Mouse (Mus musculus) 3134 (cell line): ENCODE data around the gene Rxfp1.
"Not testable (repeated sequence)": the region's sequence is repeated elsewhere in the genome, so short reads cannot be mapped to it uniquely, and the experiment has no call there.

Experiments used
- DNase-seq: peaks from one replicate; pipeline ENCODE4 v3.0.0-alpha.2; 2011; ENCODE audit warnings: low spot score; ENCODE audit not compliant: insufficient read length; ENCODE audit errors: extremely low read depth

Rxfp1 gene

DNA sequence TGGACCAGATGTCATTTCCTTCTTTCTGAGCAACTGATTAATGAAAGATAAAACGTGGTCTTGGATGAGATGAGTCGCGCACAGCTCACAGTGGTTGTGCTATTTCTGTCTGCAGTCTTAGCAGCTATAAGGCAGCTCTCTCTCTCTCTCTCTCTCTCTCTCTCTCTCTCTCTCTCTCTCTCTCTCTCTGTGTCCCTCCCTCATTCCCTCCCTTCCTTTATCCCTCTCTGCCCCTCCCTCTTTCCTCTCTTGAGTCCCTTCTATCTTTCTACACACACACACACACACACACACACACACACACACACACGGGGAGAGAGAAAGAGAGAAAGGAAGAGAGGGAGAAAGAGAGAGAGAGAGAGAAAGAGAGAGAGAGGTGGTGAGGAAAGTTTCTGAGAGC lies at the start of gene Rxfp1:
Gene Rxfp1 (minus strand): TSS at position 101 of the 400 bp plus-strand sequence.
- no peak for DNase-seq

DNA sequence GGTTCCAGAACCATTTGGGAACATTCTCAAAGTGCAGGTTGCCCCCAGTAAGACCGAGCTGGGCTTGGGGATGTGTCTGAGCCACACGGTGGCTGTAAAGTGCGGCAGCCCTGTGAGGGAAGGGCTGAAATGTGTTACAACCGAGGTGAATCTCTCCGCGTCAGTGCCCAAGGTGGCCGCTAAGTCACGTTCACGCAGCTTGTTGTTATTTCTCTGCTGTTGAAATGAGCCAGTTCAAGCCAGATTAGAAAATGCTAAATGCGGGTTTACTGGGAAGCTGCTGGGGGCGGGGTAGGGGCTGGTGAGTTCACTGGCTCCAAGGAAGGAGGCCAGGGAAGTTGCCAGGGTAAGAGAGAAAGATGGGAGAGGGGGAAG lies 46.7 kb upstream of the Rxfp1 start:
- DNase-seq, result no peak

DNA sequence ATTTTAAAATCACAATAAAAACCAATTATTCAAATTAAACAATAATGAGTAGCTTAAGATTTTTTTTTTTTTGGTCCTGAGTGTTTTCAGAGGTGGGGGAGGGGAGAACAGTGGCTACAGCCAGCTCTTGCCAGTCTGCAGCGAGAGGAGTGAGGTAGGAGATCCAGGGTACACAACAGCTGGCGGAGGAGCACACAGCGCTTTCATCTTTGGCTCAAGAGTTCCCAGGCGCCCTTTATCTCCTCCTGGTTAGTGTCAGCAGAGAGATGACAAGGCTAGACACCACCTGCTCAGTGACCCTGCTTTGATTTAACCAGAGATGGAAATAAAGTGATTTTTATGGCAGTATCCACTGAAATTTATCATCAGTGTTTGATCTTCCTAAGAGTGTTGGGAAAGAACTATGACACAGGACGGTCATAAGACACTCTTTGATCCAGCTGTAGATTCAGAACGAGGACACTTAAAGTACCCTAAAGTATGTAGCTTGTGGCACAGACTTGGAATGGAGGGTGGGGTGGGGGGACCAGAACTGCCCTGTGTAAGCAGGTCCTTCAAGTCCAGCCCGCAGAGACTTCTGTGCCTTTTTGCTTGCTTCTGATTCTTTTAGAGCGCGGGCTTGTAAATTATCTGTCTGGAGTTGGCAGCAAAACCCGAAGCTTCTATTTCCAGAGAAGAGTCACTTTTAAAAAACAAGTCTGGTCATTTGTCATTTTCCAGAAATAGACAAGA lies 46.1 kb upstream of the Rxfp1 start:
- no peak for DNase-seq

DNA sequence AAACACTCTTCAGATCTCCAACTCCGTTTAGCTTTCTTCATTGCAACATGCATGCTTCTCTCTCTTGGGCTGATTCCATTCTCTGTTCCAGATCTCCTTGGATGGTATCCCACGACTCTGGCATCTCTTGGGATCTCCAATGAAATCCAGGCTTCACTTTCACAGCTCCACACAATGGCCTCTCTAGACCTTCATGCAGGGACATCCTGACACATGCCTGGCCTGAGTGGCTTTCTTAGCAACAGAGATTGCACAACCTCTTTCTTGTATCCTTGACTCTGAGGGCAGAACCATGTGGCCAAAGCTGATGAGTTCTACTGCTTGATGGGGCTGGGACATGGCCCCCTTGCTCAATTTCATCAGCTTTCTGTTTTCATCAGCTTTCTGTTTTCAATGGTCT lies 35.0 kb upstream of the Rxfp1 start:
- DNase-seq, result no peak

DNA sequence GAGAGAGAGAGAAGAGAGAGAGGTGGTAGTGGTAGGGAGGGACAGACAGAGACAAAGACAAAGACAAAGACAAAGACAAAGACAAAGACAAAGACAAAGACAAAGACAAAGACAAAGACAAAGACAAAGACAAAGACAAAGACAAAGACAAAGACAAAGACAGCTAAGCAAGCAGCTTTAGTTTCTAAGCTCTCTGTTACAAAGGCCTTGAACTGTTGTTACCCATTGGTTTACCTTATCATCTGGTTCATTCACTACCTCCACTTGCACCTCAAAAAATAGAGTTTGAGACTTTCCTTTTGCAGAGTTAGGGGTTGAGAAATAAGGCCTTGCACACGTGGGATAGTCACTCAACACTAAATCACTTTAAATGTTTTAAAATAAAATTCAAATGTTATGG lies 16.1 kb upstream of the Rxfp1 start:
- no peak for DNase-seq

DNA sequence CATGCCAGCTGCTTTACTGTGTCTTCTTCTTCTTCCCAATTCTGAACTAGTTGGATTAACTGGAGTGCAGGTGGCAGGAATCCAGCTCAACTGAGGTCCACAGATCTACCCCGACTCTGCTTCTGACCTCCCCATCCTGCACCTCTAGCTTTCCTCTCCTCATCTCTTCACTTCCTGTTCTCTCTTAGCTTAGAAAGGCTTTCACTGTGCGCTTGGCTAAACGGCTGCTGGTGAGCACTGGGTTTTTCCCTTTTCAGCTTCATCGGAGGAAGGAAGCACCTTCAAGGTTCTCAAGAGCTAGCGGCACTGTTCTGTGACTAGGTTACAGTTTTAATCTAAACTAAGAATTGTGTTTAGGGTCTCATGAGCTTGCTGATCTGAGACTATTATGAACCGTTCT lies 8.9 kb upstream of the Rxfp1 start:
- DNase-seq, result no peak

DNA sequence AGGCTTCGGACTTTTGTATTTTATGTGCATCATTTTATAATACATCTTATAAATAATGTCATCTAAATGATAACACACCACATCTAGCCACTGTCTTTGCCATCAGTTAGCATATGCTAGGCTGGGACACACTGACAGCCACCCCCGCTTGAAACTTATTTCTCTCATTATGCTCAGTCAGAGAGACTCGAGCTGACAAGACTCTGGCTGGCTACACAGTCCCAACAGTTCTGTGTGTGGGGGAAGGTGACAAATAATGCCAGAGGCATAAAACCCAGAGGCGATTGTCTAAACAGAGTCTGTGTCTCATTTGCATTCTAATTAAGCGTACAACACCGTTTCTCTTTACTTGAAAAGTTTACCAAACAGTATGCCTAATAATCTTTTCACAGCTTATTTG lies 7.4 kb upstream of the Rxfp1 start:
- DNase-seq, result no peak

DNA sequence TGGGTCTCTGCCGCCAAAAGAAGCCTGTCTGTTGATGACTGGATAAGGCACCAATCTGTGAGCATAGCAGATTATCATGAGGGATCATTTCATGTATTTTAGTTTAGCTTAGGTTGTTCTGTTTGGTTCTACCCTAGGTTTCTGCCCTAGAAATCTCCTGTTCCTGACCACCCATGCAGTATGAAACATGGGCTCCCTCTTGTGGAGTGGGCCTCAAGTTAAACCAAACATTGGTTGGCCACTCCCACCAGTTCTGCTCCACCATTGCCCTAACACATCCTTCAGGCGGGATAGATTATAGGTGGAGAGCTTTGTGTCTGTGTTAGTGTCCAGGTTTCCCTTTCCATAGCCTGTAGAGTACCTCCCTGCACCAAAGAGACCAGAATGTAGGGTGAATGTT lies 6.7 kb upstream of the Rxfp1 start:
- DNase-seq, result no peak

DNA sequence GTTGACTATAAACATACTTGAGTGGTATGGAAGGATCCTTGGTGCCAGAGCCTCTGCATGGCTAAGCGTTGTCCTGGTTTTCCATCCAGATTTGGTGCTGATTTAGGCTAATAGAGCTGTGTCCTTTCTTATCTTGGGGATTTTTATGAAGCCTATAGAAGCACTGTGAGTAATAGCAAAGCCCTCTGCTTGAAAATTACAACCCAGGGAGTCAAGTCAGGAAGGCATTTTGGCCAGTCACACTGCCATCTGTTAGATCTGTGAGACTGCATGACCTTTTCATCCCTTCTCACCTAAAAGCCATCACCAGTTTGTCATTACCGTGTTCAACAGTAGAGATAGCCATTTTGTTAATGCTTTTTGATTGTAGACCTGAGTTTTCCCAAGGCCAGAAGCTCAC lies 2.7 kb upstream of the Rxfp1 start:
- DNase-seq, result no peak

DNA sequence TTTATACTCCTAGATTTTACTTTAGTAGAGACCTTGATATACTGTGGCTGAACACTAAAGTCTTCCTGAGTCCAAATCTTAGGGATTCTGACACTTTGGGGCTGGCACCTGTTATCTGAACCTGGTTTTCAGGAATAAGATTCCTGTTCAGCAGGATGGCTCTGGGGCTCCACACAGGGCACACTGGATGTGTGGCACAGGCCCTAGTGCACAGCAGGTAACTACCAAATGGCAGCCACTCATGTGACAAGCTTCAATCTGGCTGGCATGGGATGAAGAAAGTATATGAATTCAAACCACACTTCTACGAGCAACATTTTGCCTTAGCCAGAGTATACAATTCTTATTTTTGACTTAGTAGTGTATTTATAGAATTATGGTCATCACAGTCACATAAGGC lies 771 bp upstream of the Rxfp1 start:
- DNase-seq, result no peak

DNA sequence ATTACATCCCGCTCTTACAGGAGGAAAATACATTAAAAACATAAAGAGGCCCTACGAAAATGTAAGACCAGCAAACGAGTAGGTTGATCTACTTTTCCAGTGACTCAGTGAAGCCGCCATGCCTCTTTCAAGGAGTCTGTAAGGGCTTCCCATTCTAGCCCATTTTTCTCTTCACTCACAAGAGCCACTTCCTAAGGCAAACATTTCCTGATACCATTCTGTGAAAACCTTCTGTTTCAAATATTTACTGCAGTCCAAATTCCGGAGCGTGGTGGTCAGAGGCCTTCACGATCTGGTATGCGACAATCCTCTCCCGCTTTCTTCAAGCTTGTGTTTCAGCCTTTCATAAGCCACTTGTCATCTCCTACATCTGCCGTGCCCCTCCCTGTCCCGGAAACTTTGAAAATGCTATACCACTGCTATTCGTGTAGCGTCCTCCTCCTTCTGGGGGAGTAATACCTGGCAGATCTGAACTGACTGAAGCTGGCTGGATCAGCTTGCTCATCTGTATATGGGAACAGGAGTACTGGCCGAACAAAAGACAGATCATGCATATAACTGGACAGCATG lies 11.1 kb downstream of the Rxfp1 start:
- no peak for DNase-seq

DNA sequence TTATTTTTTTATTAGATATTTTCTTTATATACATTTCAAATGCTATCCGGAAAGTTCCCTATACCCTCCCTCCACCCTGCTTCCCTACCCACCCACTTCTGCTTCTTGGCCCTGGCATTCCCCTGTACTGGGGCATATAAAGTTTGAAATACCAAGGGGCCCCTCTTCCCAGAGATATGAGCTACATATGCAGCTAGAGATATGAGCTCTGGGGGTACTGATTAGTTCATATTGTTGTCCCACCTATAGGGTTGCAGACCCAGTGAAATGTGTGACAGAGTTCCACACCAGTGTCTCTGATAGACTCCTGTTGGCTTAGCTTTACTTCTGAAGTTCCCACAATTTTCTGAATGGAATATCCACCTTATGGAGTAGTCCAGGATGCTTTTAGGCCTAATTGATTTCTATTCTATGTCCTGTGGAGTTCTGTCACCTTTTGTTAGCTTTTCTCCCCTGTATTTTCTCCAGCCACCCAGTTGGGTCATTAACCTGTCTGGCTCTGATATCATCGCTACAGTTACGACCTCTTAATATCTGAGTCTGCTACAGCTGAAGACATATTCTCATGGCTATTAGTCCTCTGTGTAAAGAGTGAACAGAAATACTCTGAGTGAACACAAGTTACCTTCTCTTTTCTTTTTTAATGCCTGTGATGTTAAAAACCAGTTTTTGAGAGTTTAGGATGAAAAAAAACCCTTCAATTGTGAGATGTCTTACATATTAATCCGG lies 16.8 kb downstream of the Rxfp1 start:
- no peak for DNase-seq

DNA sequence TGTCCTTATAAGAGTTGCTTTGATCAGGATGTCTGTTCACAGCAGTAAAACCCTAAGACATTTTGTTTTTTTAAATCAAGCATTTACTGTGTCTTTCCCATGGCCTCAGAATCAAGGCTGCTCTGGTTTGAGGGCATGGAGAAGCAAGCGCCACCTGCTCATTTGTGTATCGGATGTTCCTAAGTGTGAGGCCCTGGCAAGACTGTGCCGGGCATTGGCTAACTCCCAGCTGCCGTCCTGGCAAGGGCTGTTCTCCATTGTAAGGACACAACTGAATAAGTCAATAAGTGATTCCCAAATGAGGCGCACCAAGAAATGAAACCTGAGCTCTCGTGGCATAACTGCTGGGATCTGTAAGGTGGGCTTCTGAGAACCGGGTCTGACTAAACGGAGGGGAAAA lies 31.2 kb downstream of the Rxfp1 start:
- DNase-seq, result no peak

DNA sequence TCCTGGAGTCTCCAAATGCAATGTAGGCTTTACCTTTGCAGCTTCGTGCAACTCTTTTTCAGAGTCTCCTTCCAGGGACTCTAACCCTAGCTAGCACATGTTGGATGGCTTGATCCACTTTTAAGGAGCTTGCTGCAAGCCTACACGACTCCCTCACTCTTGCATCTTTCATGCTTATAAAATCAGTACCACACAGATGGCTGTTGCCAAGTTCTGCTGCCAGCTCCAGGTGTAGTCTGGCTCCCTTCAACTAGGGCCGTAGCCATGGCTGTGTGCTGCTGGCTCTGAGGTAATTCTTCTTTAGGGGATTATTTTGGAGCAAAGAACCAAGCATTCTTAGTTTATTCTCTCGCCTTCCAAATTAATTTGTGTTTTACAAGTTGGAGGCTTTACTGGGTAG lies 34.5 kb downstream of the Rxfp1 start:
- DNase-seq, result no peak

DNA sequence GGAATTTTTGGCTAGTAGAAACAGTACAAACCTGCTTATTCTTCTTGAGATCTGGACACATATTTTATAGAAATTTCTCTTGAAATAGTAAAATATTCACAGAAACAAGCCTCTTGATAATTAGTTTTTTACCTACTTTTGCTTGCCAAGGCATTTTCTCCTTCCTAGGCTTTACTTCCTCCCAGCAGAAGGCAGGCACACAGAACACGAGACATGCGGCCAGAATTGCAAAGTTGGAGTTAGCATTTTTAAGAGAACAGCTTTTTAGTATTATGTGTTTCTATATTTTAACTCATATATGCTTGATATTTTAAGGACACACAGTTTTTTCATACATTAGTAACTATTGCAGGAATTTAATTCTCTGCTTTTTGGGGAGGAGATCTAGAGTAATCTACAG lies 45.7 kb downstream of the Rxfp1 start:
- DNase-seq, result no peak

DNA sequence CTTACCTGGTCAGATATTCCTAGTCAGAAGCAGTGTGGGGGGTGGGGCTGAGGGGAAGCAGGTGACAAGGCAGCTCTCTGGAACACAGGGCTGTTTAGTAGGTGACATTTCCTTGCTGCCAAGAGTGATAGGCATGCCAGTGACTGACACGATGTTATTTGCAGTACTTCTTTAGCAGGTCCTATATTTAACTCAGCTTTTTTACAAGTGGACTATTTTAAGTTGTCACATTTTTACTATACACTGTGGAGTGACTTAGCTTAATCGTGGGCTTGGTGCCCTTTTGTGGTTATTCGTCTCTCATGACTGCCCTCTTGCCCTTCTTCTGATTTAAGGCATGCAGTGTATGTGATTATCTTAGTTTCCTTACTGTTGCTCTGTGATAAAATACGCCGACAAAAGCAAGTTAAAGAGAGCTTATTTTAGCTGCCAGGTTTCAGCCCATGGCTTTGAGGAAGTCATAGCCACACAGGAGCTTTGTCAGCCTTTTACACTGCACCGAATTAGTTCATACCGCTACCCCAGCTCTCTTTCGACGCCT lies 47.5 kb downstream of the Rxfp1 start:
- DNase-seq, result no peak

DNA sequence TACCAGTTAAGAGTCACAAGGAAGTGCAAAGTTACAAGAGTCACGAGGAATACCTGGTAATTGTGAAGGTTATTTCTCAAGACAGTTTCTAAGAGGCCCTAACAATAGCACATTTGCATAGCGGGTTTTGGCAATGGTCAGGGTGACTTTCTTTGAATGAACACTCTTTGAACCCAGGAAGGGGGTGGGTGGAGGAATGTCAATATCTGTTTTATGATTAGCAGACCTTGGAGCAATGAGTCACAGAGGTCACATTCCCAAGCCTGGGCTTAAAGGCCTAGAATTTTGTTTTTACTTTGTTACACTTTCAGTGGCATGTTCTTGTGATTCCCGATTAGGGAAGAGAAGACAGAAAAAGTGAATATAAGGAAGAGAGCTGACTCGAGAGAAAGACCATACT lies 49.6 kb downstream of the Rxfp1 start:
- DNase-seq, result not testable (repeated sequence)

DNA sequence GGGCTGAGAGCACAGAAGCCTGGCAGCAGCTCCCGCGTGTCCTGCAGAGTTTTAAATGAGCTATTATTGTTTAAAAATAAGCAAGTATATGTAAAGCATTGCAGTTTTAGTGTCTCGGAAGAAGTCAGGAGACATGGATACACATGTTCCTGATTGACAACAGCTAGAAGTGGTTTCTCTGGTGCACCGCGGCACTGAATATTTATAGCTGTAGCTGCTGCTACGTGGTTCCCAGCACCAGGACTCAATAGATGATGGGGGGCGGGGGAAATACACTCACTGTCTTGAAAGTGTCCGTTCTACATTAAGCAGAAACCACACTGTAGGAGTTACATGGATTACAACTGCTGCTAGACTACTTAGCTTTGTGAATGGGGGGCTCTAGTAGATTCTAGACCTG lies 54.2 kb downstream of the Rxfp1 start:
- no peak for DNase-seq

DNA sequence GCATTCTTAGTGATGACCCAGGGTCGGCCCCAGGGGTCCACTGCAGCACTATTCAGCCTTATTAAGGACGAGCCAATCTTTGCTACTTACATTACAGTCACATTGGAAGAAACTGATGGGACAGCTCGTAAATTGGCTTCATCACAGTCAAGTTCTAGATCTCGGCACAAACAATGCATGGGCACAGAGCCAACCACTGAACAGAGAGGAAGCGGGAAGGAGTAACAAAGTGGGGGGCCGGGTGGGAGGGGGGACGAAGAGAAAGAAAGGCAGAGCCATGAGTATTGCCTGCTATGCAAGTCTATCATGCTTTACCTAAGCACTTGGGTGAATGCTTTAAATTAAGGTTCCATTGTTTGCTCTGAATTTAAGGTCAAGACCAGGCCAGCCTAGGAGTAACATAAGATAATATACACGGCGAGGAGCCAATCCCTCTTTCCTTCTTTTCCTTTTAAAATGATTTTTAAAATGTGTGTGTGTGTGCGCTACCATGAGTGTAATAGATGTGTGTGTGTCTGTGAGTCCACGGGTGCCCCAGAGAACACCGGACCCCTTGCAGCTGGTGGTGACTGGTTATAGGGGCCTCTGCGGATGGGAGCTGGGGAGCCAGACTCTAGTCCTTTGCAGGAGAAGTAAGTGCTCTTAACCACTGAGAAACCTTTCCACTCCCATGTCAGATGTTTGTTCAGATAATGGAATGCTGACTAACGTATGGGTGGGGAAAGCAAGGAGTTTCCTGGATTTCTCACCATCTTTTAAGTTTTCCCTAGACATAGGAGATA lies 55.1 kb downstream of the Rxfp1 start:
- no peak for DNase-seq

DNA sequence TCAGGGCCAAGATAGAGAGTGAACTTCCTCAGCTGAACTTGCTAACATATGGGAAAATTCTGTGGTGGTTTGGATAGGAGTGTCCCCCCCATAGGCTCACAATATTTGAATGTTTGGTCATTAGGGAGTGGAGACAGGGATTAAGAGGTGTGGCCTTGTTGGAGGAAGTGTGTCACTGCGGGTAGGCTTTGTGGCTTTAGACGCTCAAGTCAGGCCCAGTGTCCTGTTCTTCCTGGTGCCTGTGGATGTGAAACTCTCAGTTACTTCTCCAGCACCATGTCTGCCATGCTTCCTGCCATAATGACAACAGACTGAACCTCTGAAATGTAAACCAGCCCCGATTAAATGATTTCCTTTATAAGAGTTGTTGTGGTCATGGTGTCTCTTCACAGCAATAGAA lies 61.3 kb downstream of the Rxfp1 start:
- DNase-seq, result no peak

DNA sequence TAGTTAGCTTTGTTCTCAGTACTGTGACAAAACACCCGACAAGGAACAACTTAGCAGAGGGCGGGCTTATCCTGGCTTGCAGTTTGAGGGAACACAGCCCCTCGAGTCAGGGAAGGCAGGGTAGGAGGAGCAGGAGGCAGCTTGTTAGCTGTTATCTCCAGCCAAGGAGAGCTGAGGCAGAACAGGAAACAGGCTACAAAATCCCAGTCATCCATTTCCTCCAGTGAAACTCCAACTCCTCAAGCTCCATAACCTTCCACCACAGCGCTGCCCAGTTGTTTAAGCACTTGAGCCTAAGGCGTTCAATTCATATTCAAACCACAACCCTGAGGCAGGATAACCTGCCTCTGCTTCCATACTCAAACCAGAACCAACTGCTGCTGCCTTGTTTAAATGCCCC lies 63.0 kb downstream of the Rxfp1 start:
- no peak for DNase-seq
